Mouse (Mus musculus): ENCODE data around the gene Il5. TPM values are rescaled to one million over a fixed set of nuclear protein-coding genes. Genes with fewer than 3 reads are reported as not detected.

Gene Il5
- not detected for total RNA-seq (2023)

DNA sequence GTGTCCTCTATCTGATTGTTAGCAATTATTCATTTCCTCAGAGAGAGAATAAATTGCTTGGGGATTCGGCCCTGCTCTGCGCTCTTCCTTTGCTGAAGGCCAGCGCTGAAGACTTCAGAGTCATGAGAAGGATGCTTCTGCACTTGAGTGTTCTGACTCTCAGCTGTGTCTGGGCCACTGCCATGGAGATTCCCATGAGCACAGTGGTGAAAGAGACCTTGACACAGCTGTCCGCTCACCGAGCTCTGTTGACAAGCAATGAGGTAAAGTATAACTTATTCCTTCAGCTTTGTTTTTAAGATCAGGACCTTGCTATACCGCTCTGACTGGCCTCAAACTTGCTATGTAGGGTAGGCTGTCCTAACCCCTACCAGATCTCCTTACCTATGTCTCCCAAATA, at the start of gene Il5:
Gene Il5 (plus strand): TSS at position 80 of the 400 bp plus-strand sequence.

DNA sequence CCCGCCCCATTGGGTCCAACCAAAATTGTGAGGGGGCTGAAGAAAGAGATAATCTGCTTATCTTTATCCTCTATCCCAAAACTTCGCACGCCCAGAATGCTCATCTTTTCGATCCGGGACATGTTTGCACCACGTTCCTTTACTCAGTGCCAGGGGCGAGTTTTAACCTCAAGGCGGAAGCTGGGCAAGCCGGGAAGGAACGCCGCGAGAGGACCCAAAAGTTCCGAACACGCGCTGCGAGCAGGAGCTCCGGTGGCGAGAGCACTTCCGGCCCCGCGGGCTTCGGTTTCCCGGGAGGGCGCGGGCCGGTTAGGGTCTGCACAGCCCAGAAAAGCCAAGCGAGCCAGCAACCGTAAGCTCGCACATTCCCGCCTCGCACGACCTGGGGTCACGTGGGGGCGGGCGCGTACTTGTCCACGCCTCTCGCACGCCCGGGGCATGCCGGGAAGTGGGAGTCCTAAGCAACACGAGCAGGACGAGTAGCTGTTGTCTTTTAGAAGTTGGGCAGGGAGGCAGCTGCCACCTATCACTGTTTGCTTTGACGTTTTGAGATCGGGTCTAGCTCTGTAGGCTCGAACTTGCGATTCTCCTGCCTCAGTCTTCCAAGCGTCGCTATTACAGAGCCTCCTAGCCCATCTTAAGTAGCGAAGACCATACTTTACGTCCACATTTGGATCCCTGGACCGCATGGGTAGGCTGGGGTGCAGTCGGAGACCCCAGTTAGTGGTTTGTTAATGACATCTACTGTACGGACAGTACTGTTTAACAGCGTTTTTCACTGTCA, 13.5 kb upstream of the Il5 start, which contains the start of gene Rad50:
Gene Rad50 (minus strand): TSS at position 386 of the 784 bp plus-strand sequence.

DNA sequence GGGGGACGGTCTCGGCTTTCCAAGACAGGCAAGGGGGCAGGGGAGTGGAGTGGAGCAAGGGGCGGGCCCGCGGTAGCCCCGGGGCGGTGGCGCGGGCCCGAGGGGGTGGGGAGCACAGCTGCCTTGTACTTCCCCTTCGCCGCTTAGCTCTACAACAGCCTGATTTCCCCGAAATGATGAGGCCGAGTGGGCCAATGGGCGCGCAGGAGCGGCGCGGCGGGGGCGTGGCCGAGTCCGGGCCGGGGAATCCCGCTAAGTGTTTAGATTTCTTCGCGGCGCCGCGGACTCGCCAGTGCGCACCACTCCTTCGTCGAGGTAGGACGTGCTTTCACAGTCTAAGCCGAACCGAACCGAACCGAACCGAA, 49.1 kb downstream of the Il5 start, which contains the start of gene Irf1:
Gene Irf1 (plus strand): TSS at position 255 of the 365 bp plus-strand sequence.

DNA sequence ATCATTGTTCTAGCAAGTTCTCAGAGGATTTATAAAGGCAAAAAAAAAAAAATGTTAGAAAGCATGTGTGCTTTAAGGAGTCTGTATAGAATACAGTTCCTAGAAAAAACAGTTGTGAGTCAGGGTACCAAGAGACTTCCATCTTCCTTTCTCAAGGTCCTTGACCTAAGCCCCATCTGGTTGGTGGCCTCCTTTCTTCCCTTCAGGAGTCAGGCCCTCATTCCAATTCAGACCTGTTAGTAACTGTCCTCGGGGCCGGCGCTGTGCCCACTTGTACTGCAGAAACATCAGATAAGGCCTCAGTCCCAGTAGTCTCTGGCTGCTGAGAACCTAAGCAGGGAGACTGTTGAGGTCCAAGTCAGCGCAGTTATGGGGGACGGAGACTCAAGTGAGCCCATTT, 52.5 kb downstream of the Il5 start, which contains the start of gene Gm17334:
Gene Gm17334 (minus strand): TSS at position 101 of the 400 bp plus-strand sequence.

Other genes starting within 250 kb of the Il5 start
- not detected for gene Gm9945, start 240.6 kb upstream of the Il5 start, total RNA-seq (2023)
- gene Sowaha, start 240.5 kb upstream of the Il5 start, total RNA-seq (2023), result not detected
- gene Sept8, start 201.5 kb upstream of the Il5 start, total RNA-seq (2023), result 1 to 10 TPM; 2.8 to 6.4 TPM
- 1 to 10 TPM; 4.7 to 5.6 TPM for gene Kif3a, start 153.4 kb upstream of the Il5 start, total RNA-seq (2023)
- 1 to 10 TPM; 1.2 to 2.4 TPM for gene Il4, start 102.1 kb upstream of the Il5 start, total RNA-seq (2023)
- under 1 TPM in 1 of 2 experiments, not detected in 1; 0.47 TPM for gene Il13, start 86.1 kb upstream of the Il5 start, total RNA-seq (2023)
- 10 to 100 TPM; 26.4 to 28.0 TPM for gene Rad50, start 13.5 kb upstream of the Il5 start, total RNA-seq (2023)
- gene Irf1, start 49.2 kb downstream of the Il5 start, total RNA-seq (2023), result 100 to 1,000 TPM; 501 to 520 TPM
- 1 to 10 TPM; 1.5 to 2.0 TPM for gene Gm17334, start 52.4 kb downstream of the Il5 start, total RNA-seq (2023)
- 10 to 100 TPM; 31.9 to 33.1 TPM for gene Gm12216, start 138.5 kb downstream of the Il5 start, total RNA-seq (2023)
- gene Slc22a5, start 170.9 kb downstream of the Il5 start, total RNA-seq (2023), result 10 to 100 TPM; 15.3 to 19.2 TPM

Measured in T-cell, adult 66 days (primary cell).